Mouse (Mus musculus) erythroblast, embryonic 14.5 days (primary cell): Measurements from ENCODE around the gene Tmem132b. TPM values are rescaled to one million over a fixed set of nuclear protein-coding genes. Genes with fewer than 3 reads are reported as not detected.

Source experiments
- H3K27me3 ChIP-seq: 2 replicates; pipeline ENCODE4 v1.6.1; 2012; ENCODE audit warnings: inconsistent platforms; ENCODE audit not compliant: control insufficient read depth
- H3K36me3 ChIP-seq: 2 replicates; pipeline ENCODE4 v1.6.1; 2012; ENCODE audit warnings: mild to moderate bottlenecking, inconsistent platforms; ENCODE audit not compliant: control insufficient read depth
- H3K4me1 ChIP-seq: 2 replicates; pipeline ENCODE4 v1.6.1; 2012; ENCODE audit warnings: inconsistent platforms; ENCODE audit not compliant: control insufficient read depth
- H3K4me3 ChIP-seq: replicated peaks from 2 replicates; pipeline ENCODE3; 2012; ENCODE audit warnings: moderate library complexity, mild to moderate bottlenecking, inconsistent platforms
- H3K9me3 ChIP-seq: 2 replicates; pipeline ENCODE4 v1.6.1; 2012; ENCODE audit warnings: low read length, inconsistent platforms, mixed read lengths; ENCODE audit not compliant: control insufficient read depth
- GATA1 ChIP-seq: IDR thresholded peaks from 2 replicates; pipeline ENCODE4 v1.6.1; 2012; ENCODE audit warnings: low read length, inconsistent platforms, mixed read lengths
- TAL1 ChIP-seq: IDR thresholded peaks from 3 replicates; pipeline ENCODE4 v1.6.1; 2012; ENCODE audit warnings: low read length, inconsistent platforms, mixed read lengths
- polyA plus RNA-seq: library from polyadenylated mRNA; stranded (reverse); fragments of >175 nt; gene quantifications from 2 replicates; pipeline ENCODE4 v1.2.3, GENCODE M21; 2012

Tmem132b gene
- polyA plus RNA-seq, 1 experiment = not detected

DNA sequence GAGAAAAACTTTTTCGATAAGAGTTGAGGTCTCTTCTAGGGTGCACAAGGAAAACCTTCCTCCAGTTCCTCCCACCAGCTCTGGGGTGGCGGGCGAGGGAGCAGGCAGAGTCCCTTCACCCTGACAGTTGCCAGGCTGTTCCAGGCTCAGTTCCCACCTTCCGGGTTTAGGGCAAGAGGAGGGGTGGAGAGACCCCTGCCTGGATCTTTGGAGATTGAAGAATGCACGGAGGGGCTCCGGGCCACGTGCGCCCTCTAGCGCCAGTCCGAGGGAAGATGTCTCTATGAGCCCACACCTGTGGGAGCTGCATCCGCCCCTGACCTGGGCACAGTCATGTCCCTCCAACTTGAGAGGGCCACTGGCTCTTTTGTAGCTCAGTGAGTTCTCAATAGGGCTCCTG is 268.5 kb downstream of the Tmem132b start:
- TF ChIP-seq GATA1 = no peak
- TF ChIP-seq TAL1 = no peak
- Histone ChIP-seq H3K4me1 (no peaks in the 10 kb centered on the region), H3K27me3 (no peaks in the 10 kb centered on the region), H3K9me3 (peaks cover 50% of the 10 kb centered on the region), H3K4me3 (no peak overlapping the region), H3K36me3 (no peaks in the 10 kb centered on the region)

DNA sequence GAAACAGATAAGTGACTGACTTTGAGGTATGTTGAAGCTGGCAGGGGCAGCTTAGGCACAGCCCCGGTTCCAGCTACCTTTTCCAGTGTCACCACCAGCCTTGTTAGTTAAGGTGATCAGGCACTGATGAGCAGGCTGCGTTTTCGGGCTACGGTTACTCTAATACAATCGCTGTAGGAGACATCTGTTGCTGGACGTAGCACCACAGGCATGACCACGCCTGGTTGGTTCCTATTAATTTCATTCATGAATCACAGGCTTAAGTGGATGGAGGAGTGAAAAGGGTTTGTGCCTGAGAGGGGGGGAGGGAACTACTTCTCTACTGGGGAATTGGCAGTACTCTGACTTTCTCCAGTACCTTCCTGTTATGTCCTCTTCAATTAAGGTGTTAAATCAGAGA is 271.2 kb downstream of the Tmem132b start:
- H3K4me3 ChIP-seq = no peak overlapping the region
- H3K9me3 ChIP-seq = peaks cover 73% of the 10 kb centered on the region
- no peak for TF ChIP-seq TAL1
- TF ChIP-seq GATA1 = no peak
- no peaks in the 10 kb centered on the region for H3K27me3 ChIP-seq
- no peaks in the 10 kb centered on the region for H3K4me1 ChIP-seq
- no peaks in the 10 kb centered on the region for H3K36me3 ChIP-seq

DNA sequence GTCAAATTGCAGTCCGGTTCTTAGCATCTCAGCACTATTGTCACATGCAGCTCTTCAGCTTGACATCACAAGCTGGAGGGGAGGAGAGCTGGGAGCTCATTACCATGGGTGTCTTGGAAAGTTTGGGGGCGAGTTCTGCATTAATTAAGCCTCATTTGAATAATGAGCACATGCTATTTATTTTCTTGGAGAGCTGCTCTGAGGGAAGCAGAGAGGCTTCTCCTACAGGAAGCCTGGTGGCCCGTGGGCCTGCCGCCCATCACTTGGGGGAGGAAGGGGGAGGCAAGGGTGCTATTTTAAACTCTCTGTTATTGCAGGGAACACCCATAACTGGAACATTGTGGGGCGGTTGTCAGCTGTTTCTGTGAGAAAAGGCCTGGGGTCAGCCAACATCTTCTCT is 273.8 kb downstream of the Tmem132b start:
- Histone ChIP-seq H3K27me3 (no peaks in the 10 kb centered on the region), H3K36me3 (no peaks in the 10 kb centered on the region), H3K4me1 (no peaks in the 10 kb centered on the region), H3K9me3 (peaks cover 68% of the 10 kb centered on the region), H3K4me3 (no peak overlapping the region)
- TF ChIP-seq TAL1 = no peak
- TF ChIP-seq GATA1 = no peak

DNA sequence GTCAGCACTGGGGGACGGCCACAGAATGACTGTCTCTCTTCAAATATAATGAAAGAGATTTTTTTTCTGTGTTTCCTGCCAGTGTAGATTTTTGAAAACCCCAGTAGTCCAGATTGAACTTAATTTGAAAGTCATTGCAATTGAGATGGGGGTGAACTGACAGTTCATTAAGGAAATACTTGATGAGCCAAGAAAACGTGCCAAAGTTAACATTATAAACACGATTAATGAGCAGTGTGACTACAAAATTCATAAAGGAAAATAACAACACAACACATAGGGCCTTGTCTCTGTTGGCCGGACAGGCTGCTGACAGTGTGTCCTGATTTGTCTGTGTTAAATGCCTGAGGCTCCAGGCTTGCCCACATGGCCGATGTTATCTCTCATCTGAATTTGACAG is 276.3 kb downstream of the Tmem132b start:
- Histone ChIP-seq H3K36me3 (no peaks in the 10 kb centered on the region), H3K4me1 (no peaks in the 10 kb centered on the region), H3K9me3 (peaks cover 63% of the 10 kb centered on the region), H3K4me3 (no peak overlapping the region), H3K27me3 (no peaks in the 10 kb centered on the region)
- no peak for TF ChIP-seq TAL1
- TF ChIP-seq GATA1 = no peak

DNA sequence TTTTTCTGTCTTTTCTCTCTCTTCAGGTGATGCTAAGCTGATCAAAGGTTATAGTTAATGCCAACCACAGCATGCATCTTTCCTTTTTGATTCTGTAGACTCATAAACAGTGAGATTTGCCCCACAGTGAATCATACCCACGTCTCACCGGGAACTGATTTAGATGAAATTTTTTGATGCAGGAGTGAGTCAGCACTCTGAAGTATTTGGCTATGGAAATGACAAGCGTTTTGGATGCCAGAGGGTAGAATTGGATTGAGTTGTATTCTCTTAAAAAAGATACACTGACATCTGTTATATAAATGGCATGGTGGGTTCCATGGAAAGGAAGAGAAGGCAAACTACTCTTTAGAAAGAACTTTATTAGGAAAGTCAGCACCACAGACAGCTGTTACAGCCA is 297.8 kb downstream of the Tmem132b start:
- Histone ChIP-seq H3K9me3 (peaks cover 60% of the 10 kb centered on the region), H3K27me3 (no peaks in the 10 kb centered on the region), H3K4me1 (no peaks in the 10 kb centered on the region), H3K36me3 (no peaks in the 10 kb centered on the region), H3K4me3 (no peak overlapping the region)
- TF ChIP-seq GATA1 = no peak

DNA sequence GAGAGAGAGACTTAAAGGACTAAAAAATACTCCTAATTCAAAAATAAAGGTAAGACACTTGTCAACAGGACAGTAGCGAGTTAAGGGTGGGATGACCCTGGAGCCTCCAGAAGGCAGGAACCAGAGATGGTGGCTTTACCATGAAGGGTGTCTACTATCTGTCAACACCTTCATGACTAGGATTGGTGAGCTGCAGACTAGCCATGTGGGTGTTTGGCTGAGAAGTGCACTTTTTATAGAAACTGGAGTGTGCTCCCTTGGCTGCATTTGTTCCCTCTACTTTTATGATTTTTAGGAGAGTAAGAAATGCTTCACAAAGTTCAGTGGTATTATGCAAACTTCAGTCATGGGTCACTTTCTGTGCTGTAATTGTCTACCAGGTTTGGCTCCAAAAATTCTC is 304.3 kb downstream of the Tmem132b start:
- Histone ChIP-seq H3K27me3 (no peaks in the 10 kb centered on the region), H3K4me3 (no peak overlapping the region), H3K4me1 (no peaks in the 10 kb centered on the region), H3K36me3 (no peaks in the 10 kb centered on the region), H3K9me3 (peaks cover 52% of the 10 kb centered on the region)
- TF ChIP-seq TAL1 (no peak), GATA1 (no peak)

DNA sequence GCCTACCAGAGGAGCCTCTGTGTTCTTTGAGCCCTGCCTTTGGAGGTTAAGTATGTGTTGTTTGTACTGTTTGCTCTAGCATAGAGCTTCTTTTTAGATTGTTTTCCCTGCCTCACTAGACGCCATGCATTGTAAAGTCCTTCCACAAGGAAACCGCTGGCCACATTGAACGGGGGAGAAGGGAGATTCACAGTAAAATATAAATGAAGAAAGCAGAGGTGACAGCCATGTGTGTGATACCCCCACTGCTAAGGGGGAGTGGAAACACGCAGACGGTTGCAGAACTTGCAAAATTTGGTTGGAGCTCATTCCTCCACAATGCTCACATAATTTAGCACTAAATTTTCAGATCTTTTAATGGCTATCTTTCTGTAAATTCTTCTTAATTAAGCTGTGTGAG is 305.2 kb downstream of the Tmem132b start:
- TF ChIP-seq GATA1 = no peak
- no peak for TF ChIP-seq TAL1

More for the DNA sequence above, 305.2 kb downstream of the Tmem132b start:
- Histone ChIP-seq H3K27me3 (no peaks in the 10 kb centered on the region), H3K4me1 (no peaks in the 10 kb centered on the region), H3K9me3 (peaks cover 45% of the 10 kb centered on the region), H3K4me3 (no peak overlapping the region), H3K36me3 (no peaks in the 10 kb centered on the region)

Other genes with a start within 250 kb of the Tmem132b start
- gene Scarb1, start 190.7 kb upstream of the Tmem132b start, polyA plus RNA-seq = 7.0 and 10.9 TPM in 2 replicates
- gene Gm10382, start 142.5 kb upstream of the Tmem132b start, polyA plus RNA-seq = 0.06 TPM in 1 of 2 replicates, not detected in the other
- 17.4 and 56.1 TPM in 2 replicates for gene Ubc, start 141.6 kb upstream of the Tmem132b start, polyA plus RNA-seq
- 0.95 and 1.0 TPM in 2 replicates for gene Dhx37, start 97.7 kb upstream of the Tmem132b start, polyA plus RNA-seq
- 0.16 and 0.38 TPM in 2 replicates for gene Bri3bp, start 90.2 kb upstream of the Tmem132b start, polyA plus RNA-seq
- 0.25 and 0.32 TPM in 2 replicates for gene Aacs, start 56.0 kb upstream of the Tmem132b start, polyA plus RNA-seq